ENCODE assay signal across 13 mouse cellular contexts in the genomic region with DNA sequence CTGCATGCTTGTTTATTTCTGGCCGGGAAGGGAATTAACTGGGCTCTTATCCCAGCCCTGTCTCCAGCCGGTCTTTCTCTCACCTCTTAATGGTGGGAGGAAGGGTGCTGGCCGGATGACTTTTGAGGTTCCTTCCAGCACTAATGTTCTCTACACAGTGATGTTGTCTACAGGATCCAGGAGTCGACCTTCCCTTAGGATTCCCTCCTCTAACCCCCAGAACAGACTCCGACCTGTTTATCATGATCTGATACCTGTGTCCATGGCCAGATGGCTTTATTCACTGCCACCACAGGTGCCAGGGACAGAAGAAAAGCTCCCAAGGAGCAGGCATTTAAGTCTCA.
DNase-seq lines count a peak whose midpoint lies in the region; ATAC-seq and TF ChIP-seq lines count a peak whose summit lies in the region.
"Had no signal": no experiment of that assay in that cellular context is flagged by ENCODE, and none has a peak within 500 bp of the region (broad histone marks: within the 10 kb centered on the region; RNA-seq: fewer than 3 reads in every experiment).

No protein-coding gene starts in this region.

- no peak overlapping the region for H3K4me3 ChIP-seq in heart, embryonic 16.5 days (ENCODE audit: low read length)
- no peak overlapping the region for H3K4me3 ChIP-seq in heart, embryonic 12.5 days
- H3K4me3 ChIP-seq in stomach, postnatal 0 days (ENCODE audit: low read depth, low read length): no peak overlapping the region
- H3K4me3 ChIP-seq in midbrain, embryonic 15.5 days: no peak overlapping the region

- DNase-seq in urinary bladder, postnatal 14 days (ENCODE audit: low spot score): peak; percentile 25
- DNase-seq in urinary bladder, adult 18-20 months (ENCODE audit: low spot score in 2 of 2): no peak
- peak; percentile 48 to 65 for DNase-seq in cerebellum, postnatal 36 days
- no peak for DNase-seq in stomach, postnatal 0 days (ENCODE audit: low spot score)
- no peak for DNase-seq in layer of hippocampus, postnatal 14 days (ENCODE audit: low spot score in 2 of 2)
- DNase-seq: lung, adult 2 months; midbrain, embryonic 14.5 days had no signal

- no peak overlapping the region for H3K4me2 ChIP-seq in heart, embryonic 16.5 days (ENCODE audit: low read depth, low read length)
- no peak overlapping the region for H3K4me2 ChIP-seq in heart, embryonic 12.5 days
- no peak overlapping the region for H3K4me2 ChIP-seq in stomach, postnatal 0 days (replicated peaks; ENCODE audit: low read depth)
- H3K4me2 ChIP-seq in midbrain, embryonic 15.5 days: no peak overlapping the region

- no peaks in the 10 kb centered on the region for H3K9me3 ChIP-seq in heart, embryonic 16.5 days (replicated peaks; ENCODE audit: control insufficient read depth, low read length)
- no peaks in the 10 kb centered on the region for H3K9me3 ChIP-seq in heart, embryonic 12.5 days (replicated peaks)
- H3K9me3 ChIP-seq in stomach, postnatal 0 days (ENCODE audit: control insufficient read depth, low read length): no peaks in the 10 kb centered on the region
- no peaks in the 10 kb centered on the region for H3K9me3 ChIP-seq in midbrain, embryonic 15.5 days

- 39% methylated on average over 5 of the region's 5 CpGs for WGBS in heart, embryonic 16.5 days
- 56% methylated on average over 5 of the region's 5 CpGs for WGBS in heart, embryonic 12.5 days
- WGBS in stomach, postnatal 0 days: 49% methylated on average over 5 of the region's 5 CpGs
- 67% methylated on average over 5 of the region's 5 CpGs for WGBS in midbrain, embryonic 15.5 days

- no peaks in the 10 kb centered on the region for H3K36me3 ChIP-seq in heart, embryonic 16.5 days (ENCODE audit: control insufficient read depth, insufficient read depth)
- no peaks in the 10 kb centered on the region for H3K36me3 ChIP-seq in heart, embryonic 12.5 days
- no peaks in the 10 kb centered on the region for H3K36me3 ChIP-seq in stomach, postnatal 0 days (ENCODE audit: control insufficient read depth, insufficient read depth, low read length)
- no peaks in the 10 kb centered on the region for H3K36me3 ChIP-seq in midbrain, embryonic 15.5 days (replicated peaks)

- no peak overlapping the region for H3K9ac ChIP-seq in heart, embryonic 16.5 days (ENCODE audit: low read length)
- no peak overlapping the region for H3K9ac ChIP-seq in heart, embryonic 12.5 days
- no peak overlapping the region for H3K9ac ChIP-seq in stomach, postnatal 0 days (ENCODE audit: low read length)
- H3K9ac ChIP-seq in midbrain, embryonic 15.5 days: no peak overlapping the region

- TF ChIP-seq EP300 in stomach, postnatal 0 days (optimal IDR thresholded peaks at IDR 0.05): no peak

- H3K27ac ChIP-seq in heart, embryonic 16.5 days (ENCODE audit: low read length): peak overlapping the region; percentile 48
- no peak overlapping the region for H3K27ac ChIP-seq in heart, embryonic 12.5 days (ENCODE audit: poor library complexity, severe bottlenecking)
- 0 out of 2 replicates have a peak overlapping the region, but pooled peaks have one; percentile 5 for H3K27ac ChIP-seq in stomach, postnatal 0 days (replicated peaks)
- no peak overlapping the region for H3K27ac ChIP-seq in midbrain, embryonic 15.5 days

- TF ChIP-seq CTCF in stomach, postnatal 0 days (IDR thresholded peaks at IDR 0.05; ENCODE audit: low read depth): no peak

- H3K4me1 ChIP-seq in heart, embryonic 16.5 days (ENCODE audit: control insufficient read depth, insufficient read depth, low read length): peaks cover 41% of the 10 kb centered on the region
- H3K4me1 ChIP-seq in heart, embryonic 12.5 days (replicated peaks): peaks cover 50% of the 10 kb centered on the region
- no peaks in the 10 kb centered on the region; the same call in 1 of the 2 replicates for H3K4me1 ChIP-seq in stomach, postnatal 0 days (replicated peaks; ENCODE audit: control insufficient read depth, insufficient read depth)
- H3K4me1 ChIP-seq in midbrain, embryonic 15.5 days: no peaks in the 10 kb centered on the region

- ATAC-seq in heart, embryonic 16.5 days (replicated peaks; ENCODE audit: extremely low read depth, insufficient read depth, low FRiP score): no peak
- no peak for ATAC-seq in heart, embryonic 12.5 days (ENCODE audit: insufficient number of reproducible peaks, low FRiP score)
- no peak for ATAC-seq in stomach, postnatal 0 days (ENCODE audit: low FRiP score, low TSS enrichment)
- ATAC-seq in midbrain, embryonic 15.5 days (replicated peaks): no peak
- ATAC-seq: intestine, embryonic 16.5 days; Patski had no signal

- H3K27me3 ChIP-seq in heart, embryonic 16.5 days (ENCODE audit: control insufficient read depth, insufficient read depth, low read length): no peaks in the 10 kb centered on the region
- no peaks in the 10 kb centered on the region for H3K27me3 ChIP-seq in heart, embryonic 12.5 days (replicated peaks)
- H3K27me3 ChIP-seq in stomach, postnatal 0 days (ENCODE audit: control insufficient read depth, insufficient read depth, low read length): no peaks in the 10 kb centered on the region
- H3K27me3 ChIP-seq in midbrain, embryonic 15.5 days (replicated peaks): no peaks in the 10 kb centered on the region
- H3K27me3 ChIP-seq: CH12.LX, Patski had no signal

Comparison
In these comparisons a context has a peak if more than half of its experiments do, and no peak if none do; other contexts are left out.
1. H3K27ac ChIP-seq: peak in heart, embryonic 16.5 days (single experiment) and stomach, postnatal 0 days (single experiment); none in heart, embryonic 12.5 days (single experiment) and midbrain, embryonic 15.5 days (single experiment).
2. DNase-seq: peak in urinary bladder, postnatal 14 days (single experiment) and cerebellum, postnatal 36 days (2 of 2); none in urinary bladder, adult 18-20 months (0 of 2), stomach, postnatal 0 days (single experiment) and layer of hippocampus, postnatal 14 days (0 of 2).